20 mouse cellular contexts compared by ENCODE assay signal in the genomic region with DNA sequence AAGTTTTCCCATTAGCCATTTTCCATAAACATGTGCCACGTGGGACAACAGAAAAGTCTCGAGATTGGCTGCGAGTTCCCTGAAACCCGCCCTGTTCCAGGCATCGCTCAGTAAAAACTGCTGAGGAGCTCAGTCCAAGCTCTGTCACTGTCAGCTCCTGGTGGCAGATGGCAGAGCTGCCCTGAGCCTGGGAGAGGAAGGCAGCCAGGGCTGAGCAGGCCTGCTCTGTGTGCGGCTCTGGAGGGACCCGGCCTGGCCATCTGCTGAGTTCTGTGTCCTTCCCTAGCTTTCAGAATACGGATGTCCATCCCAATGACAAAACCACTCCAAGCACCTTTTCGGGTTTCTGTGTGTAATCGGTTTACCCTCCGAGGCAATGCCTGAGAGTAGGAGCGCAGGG. TPM values are rescaled to one million over a fixed set of nuclear protein-coding genes. Genes with fewer than 3 reads are reported as not detected.
DNase-seq lines count a peak whose midpoint lies in the region; ATAC-seq and TF ChIP-seq lines count a peak whose summit lies in the region.
"Had no signal": no experiment of that assay in that cellular context is flagged by ENCODE, and none has a peak within 500 bp of the region (broad histone marks: within the 10 kb centered on the region; RNA-seq: fewer than 3 reads in every experiment).

No protein-coding gene starts in this region.

- H3K9ac ChIP-seq in hindbrain, embryonic 13.5 days, result no peak overlapping the region
- no peak overlapping the region for H3K9ac ChIP-seq in hindbrain, embryonic 11.5 days (ENCODE audit: low read depth, low read length)
- no peak overlapping the region for H3K9ac ChIP-seq in hindbrain, embryonic 14.5 days
- H3K9ac ChIP-seq: heart, embryonic 15.5 days; lung, embryonic 15.5 days; midbrain, embryonic 15.5 days; neural tube, embryonic 12.5 days had no signal

- H3K4me1 ChIP-seq in hindbrain, embryonic 13.5 days (replicated peaks), result no peaks in the 10 kb centered on the region
- H3K4me1 ChIP-seq in hindbrain, embryonic 11.5 days (replicated peaks; ENCODE audit: control insufficient read depth, insufficient read depth, low read length), result no peaks in the 10 kb centered on the region
- peaks cover 53% of the 10 kb centered on the region for H3K4me1 ChIP-seq in cerebellum, adult 2 months (ENCODE audit: control insufficient read depth, insufficient read depth, low read length)
- H3K4me1 ChIP-seq in hindbrain, embryonic 14.5 days (replicated peaks; ENCODE audit: control insufficient read depth, insufficient read depth, low read length), result no peaks in the 10 kb centered on the region
- H3K4me1 ChIP-seq: embryonic facial prominence, embryonic 10.5 days; heart, embryonic 15.5 days; lung, embryonic 15.5 days; midbrain, embryonic 15.5 days; neural tube, embryonic 12.5 days had no signal

- TF ChIP-seq CTCF in brain, embryonic 14.5 days (IDR thresholded peaks at IDR 0.05; ENCODE audit: borderline replicate concordance, extremely low read depth, insufficient read depth, insufficient read length), result no peak
- peak; percentile 34; the same call in 1 of the 2 replicates for TF ChIP-seq CTCF in cerebellum, adult 2 months (IDR thresholded peaks at IDR 0.05; ENCODE audit: borderline replicate concordance, insufficient read depth, low read depth, low read length)

- no peak for DNase-seq in hindbrain, embryonic 11.5 days (ENCODE audit: low spot score)
- peak; percentile 59 for DNase-seq in brain, embryonic 14.5 days (ENCODE audit: low read depth)
- peak; percentile 94 to 98 for DNase-seq in cerebellum, adult 2 months
- peak; percentile 25 for DNase-seq in hindbrain, embryonic 14.5 days (ENCODE audit: low spot score)
- DNase-seq in kidney, postnatal 10 days, result no peak
- DNase-seq in thymus, postnatal 25 days, result no peak
- DNase-seq in kidney, postnatal 25 days, result no peak
- DNase-seq: adrenal gland, postnatal 10 days; gastrocnemius, adult 2 months; heart, adult 18-20 months; kidney, adult 2 months had no signal

- peaks cover 91% of the 10 kb centered on the region for H3K36me3 ChIP-seq in hindbrain, embryonic 13.5 days
- peaks cover 3% of the 10 kb centered on the region; the same call in 1 of the 2 replicates for H3K36me3 ChIP-seq in hindbrain, embryonic 11.5 days (ENCODE audit: control insufficient read depth, insufficient read depth, low read length)
- peaks cover 84% of the 10 kb centered on the region for H3K36me3 ChIP-seq in hindbrain, embryonic 14.5 days (replicated peaks; ENCODE audit: control insufficient read depth, insufficient read depth)

- TF ChIP-seq POLR2A in brain, embryonic 14.5 days (IDR thresholded peaks at IDR 0.05; ENCODE audit: borderline replicate concordance, extremely low read depth, insufficient read depth, insufficient read length, poor library complexity, severe bottlenecking), result no peak
- TF ChIP-seq POLR2A in cerebellum, adult 2 months (IDR thresholded peaks at IDR 0.05; ENCODE audit: borderline replicate concordance, insufficient read depth, low read length), result peak; percentile 100

- no peak for ATAC-seq in hindbrain, embryonic 13.5 days (ENCODE audit: low FRiP score)
- ATAC-seq in hindbrain, embryonic 11.5 days (ENCODE audit: low FRiP score), result no peak
- ATAC-seq in hindbrain, embryonic 14.5 days (ENCODE audit: low FRiP score), result no peak
- ATAC-seq: midbrain, embryonic 15.5 days had no signal

- peak overlapping the region; percentile 12; the same call in 1 of the 2 replicates for H3K27ac ChIP-seq in hindbrain, embryonic 13.5 days
- no peak overlapping the region for H3K27ac ChIP-seq in hindbrain, embryonic 11.5 days (ENCODE audit: low read depth, low read length)
- H3K27ac ChIP-seq in cerebellum, adult 2 months (ENCODE audit: insufficient read depth, low read length), result peak overlapping the region; percentile 98
- no peak overlapping the region for H3K27ac ChIP-seq in hindbrain, embryonic 14.5 days
- H3K27ac ChIP-seq: embryonic facial prominence, embryonic 10.5 days; gastrocnemius, adult 2 months; heart, embryonic 15.5 days; lung, embryonic 15.5 days; midbrain, embryonic 15.5 days; neural tube, embryonic 12.5 days had no signal

- no peak overlapping the region for H3K4me3 ChIP-seq in hindbrain, embryonic 13.5 days
- no peak overlapping the region for H3K4me3 ChIP-seq in hindbrain, embryonic 11.5 days (ENCODE audit: low read depth, low read length)
- no peak overlapping the region for H3K4me3 ChIP-seq in cerebellum, adult 2 months (replicated peaks; ENCODE audit: insufficient read depth, low read depth, low read length)
- no peak overlapping the region for H3K4me3 ChIP-seq in hindbrain, embryonic 14.5 days (replicated peaks; ENCODE audit: low read length)
- H3K4me3 ChIP-seq: embryonic facial prominence, embryonic 10.5 days; erythroblast, embryonic 14.5 days; gastrocnemius, adult 2 months; heart, embryonic 15.5 days; lung, embryonic 15.5 days; midbrain, embryonic 15.5 days; neural tube, embryonic 12.5 days had no signal

- WGBS in hindbrain, embryonic 13.5 days, result 87% methylated on average over 12 of the region's 12 CpGs
- 92% methylated on average over 12 of the region's 12 CpGs for WGBS in hindbrain, embryonic 11.5 days
- WGBS in cerebellum, adult 2 months, result 6% methylated on average over 12 of the region's 12 CpGs
- WGBS in hindbrain, embryonic 14.5 days, result 77% methylated on average over 12 of the region's 12 CpGs

- no peak overlapping the region for H3K4me2 ChIP-seq in hindbrain, embryonic 13.5 days
- H3K4me2 ChIP-seq in hindbrain, embryonic 11.5 days (replicated peaks; ENCODE audit: low read depth, low read length), result no peak overlapping the region
- H3K4me2 ChIP-seq in hindbrain, embryonic 14.5 days (replicated peaks), result no peak overlapping the region
- H3K4me2 ChIP-seq: heart, embryonic 15.5 days; liver, embryonic 11.5 days; lung, embryonic 15.5 days; midbrain, embryonic 15.5 days; neural tube, embryonic 12.5 days had no signal

- no peaks in the 10 kb centered on the region for H3K27me3 ChIP-seq in hindbrain, embryonic 13.5 days
- no peaks in the 10 kb centered on the region for H3K27me3 ChIP-seq in hindbrain, embryonic 11.5 days (ENCODE audit: control insufficient read depth, insufficient read depth, low read length)
- no peaks in the 10 kb centered on the region for H3K27me3 ChIP-seq in cerebellum, adult 2 months (ENCODE audit: control insufficient read depth, insufficient read depth, low read length)
- H3K27me3 ChIP-seq in hindbrain, embryonic 14.5 days (ENCODE audit: control insufficient read depth, insufficient read depth, low read length), result no peaks in the 10 kb centered on the region
- H3K27me3 ChIP-seq: heart, embryonic 15.5 days; lung, embryonic 15.5 days; midbrain, embryonic 15.5 days; neural tube, embryonic 12.5 days had no signal

- no peaks in the 10 kb centered on the region for H3K9me3 ChIP-seq in hindbrain, embryonic 13.5 days
- no peaks in the 10 kb centered on the region for H3K9me3 ChIP-seq in hindbrain, embryonic 11.5 days (ENCODE audit: control insufficient read depth, low read length)
- H3K9me3 ChIP-seq in hindbrain, embryonic 14.5 days (ENCODE audit: control insufficient read depth, low read length), result no peaks in the 10 kb centered on the region
- H3K9me3 ChIP-seq: embryonic facial prominence, embryonic 10.5 days; G1E; heart, embryonic 15.5 days; lung, embryonic 15.5 days; midbrain, embryonic 15.5 days; neural tube, embryonic 12.5 days had no signal

RNA-seq across cellular contexts. Expression of a gene that starts 21.1 kb away (rescaled TPM):
- 37.5 and 39.6 TPM in 2 replicates for polyA plus RNA-seq in hindbrain, embryonic 13.5 days (2015; fragmentation: Nextera tagmentation; extraction: Ambion mirVana)
- polyA plus RNA-seq in hindbrain, embryonic 11.5 days (2014; fragmentation: Nextera tagmentation; extraction: Ambion mirVana), result 71.0 and 71.7 TPM in 2 replicates
- 51.3 and 58.6 TPM in 2 replicates for polyA plus RNA-seq in brain, embryonic 14.5 days (2012; rRNA removed)
- 61.6 and 62.1 TPM in 2 replicates for polyA plus RNA-seq in cerebellum, adult 2 months (2012; rRNA removed)
- 45.5 and 48.9 TPM in 2 replicates for polyA plus RNA-seq in hindbrain, embryonic 14.5 days (2014; fragmentation: Nextera tagmentation; extraction: Ambion mirVana)

RNA-seq across cellular contexts. Expression of a gene that starts 21.9 kb away (rescaled TPM):
- 45.4 and 49.7 TPM in 2 replicates for polyA plus RNA-seq in hindbrain, embryonic 13.5 days (2015; fragmentation: Nextera tagmentation; extraction: Ambion mirVana)
- polyA plus RNA-seq in hindbrain, embryonic 11.5 days (2014; fragmentation: Nextera tagmentation; extraction: Ambion mirVana), result 36.3 and 42.2 TPM in 2 replicates
- polyA plus RNA-seq in brain, embryonic 14.5 days (2012; rRNA removed), result 48.6 and 57.5 TPM in 2 replicates
- 96.5 and 107 TPM in 2 replicates for polyA plus RNA-seq in cerebellum, adult 2 months (2012; rRNA removed)
- polyA plus RNA-seq in hindbrain, embryonic 14.5 days (2014; fragmentation: Nextera tagmentation; extraction: Ambion mirVana), result 44.3 and 45.1 TPM in 2 replicates

RNA-seq across cellular contexts. Expression of a gene that starts 45.8 kb away (rescaled TPM):
- polyA plus RNA-seq in hindbrain, embryonic 13.5 days (2015; fragmentation: Nextera tagmentation; extraction: Ambion mirVana), result 18.3 and 21.1 TPM in 2 replicates
- 13.3 and 15.8 TPM in 2 replicates for polyA plus RNA-seq in hindbrain, embryonic 11.5 days (2014; fragmentation: Nextera tagmentation; extraction: Ambion mirVana)
- polyA plus RNA-seq in brain, embryonic 14.5 days (2012; rRNA removed), result 31.1 and 32.2 TPM in 2 replicates
- 33.9 and 35.5 TPM in 2 replicates for polyA plus RNA-seq in cerebellum, adult 2 months (2012; rRNA removed)
- polyA plus RNA-seq in hindbrain, embryonic 14.5 days (2014; fragmentation: Nextera tagmentation; extraction: Ambion mirVana), result 10.6 and 15.4 TPM in 2 replicates

Comparison
In these comparisons a context has a peak if more than half of its experiments do, and no peak if none do; other contexts are left out.
1. H3K27ac ChIP-seq: peak in hindbrain, embryonic 13.5 days (single experiment) and cerebellum, adult 2 months (single experiment); none in hindbrain, embryonic 11.5 days (single experiment) and hindbrain, embryonic 14.5 days (single experiment).
2. DNase-seq: peak in brain, embryonic 14.5 days (single experiment), cerebellum, adult 2 months (2 of 2) and hindbrain, embryonic 14.5 days (single experiment); none in hindbrain, embryonic 11.5 days (single experiment), kidney, postnatal 10 days (single experiment), thymus, postnatal 25 days (single experiment) and kidney, postnatal 25 days (0 of 2).